Mouse (Mus musculus) cerebral cortex, adult 2 months (tissue): Measurements from ENCODE around the gene Xpnpep1.

Experiments used
- WGBS: fragments of 180-500 bp; shearing (Covaris S2); methylation state at CpG from one replicate; pipeline ENCODE4 v1.1.7; 2018; 5-methylcytosine and 5-hydroxymethylcytosine counted together

The Xpnpep1 gene

GRCm38 (mm10) chr19:53032647-53033046, 7.4 kb downstream of the Xpnpep1 start:
- 83% methylated on average over 3 of the region's 3 CpGs for WGBS

- 79% methylated on average over 8 of the region's 8 CpGs for WGBS
These were observed 8.1 kb downstream of the Xpnpep1 start for GRCm38 (mm10) chr19:53031957-53032371.

GRCm38 (mm10) chr19:53030279-53030678, 9.7 kb downstream of the Xpnpep1 start:
- 68% methylated on average over 6 of the region's 6 CpGs for WGBS

DNA sequence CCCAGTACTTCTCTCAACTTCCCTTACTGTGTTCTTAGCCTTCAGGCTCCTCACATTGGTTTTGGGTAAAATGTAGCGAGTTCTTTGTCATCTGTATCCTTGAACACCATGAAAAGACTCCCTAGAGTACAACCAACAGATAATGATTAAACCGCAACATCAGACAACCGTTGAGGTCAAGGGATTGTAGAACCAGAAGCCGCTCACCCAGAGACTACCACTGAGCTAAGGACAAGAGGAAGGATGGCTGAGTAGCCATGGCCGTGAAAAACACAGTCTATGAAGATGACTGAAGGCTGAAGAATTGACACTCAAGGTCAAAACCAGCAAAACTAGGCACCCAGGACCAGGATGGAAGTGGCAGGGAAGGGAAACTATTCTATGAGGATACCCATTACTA, 10.3 kb downstream of the Xpnpep1 start:
- 98% methylated on average over 5 of the region's 5 CpGs for whole genome bisulfite sequencing

GRCm38 (mm10) chr19:53029045-53029444, 11.0 kb downstream of the Xpnpep1 start:
- WGBS = 84% methylated on average over 7 of the region's 7 CpGs

DNA sequence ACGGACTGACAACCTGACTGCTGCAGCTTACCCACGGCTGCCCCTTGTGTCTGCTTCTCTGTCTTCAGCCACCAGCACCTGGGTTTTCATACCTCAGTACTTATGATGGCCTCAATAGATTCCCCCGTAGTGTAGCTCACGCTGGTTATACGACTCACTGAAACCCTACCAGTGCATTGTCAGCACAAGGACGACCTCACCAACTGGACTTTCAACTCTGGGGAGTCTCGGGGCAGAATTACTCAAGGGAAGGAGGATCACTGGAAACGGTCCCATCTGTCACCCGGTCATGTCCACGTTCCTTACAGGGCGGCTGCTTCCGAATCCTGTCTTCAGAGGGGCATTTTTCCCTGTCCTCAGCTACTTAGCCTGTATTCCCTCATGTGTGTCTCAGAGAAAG, 11.8 kb downstream of the Xpnpep1 start:
- WGBS = 90% methylated on average over 12 of the region's 12 CpGs

- WGBS = 78% methylated on average over 10 of the region's 10 CpGs
These were observed 16.8 kb downstream of the Xpnpep1 start for GRCm38 (mm10) chr19:53023189-53023588.

DNA sequence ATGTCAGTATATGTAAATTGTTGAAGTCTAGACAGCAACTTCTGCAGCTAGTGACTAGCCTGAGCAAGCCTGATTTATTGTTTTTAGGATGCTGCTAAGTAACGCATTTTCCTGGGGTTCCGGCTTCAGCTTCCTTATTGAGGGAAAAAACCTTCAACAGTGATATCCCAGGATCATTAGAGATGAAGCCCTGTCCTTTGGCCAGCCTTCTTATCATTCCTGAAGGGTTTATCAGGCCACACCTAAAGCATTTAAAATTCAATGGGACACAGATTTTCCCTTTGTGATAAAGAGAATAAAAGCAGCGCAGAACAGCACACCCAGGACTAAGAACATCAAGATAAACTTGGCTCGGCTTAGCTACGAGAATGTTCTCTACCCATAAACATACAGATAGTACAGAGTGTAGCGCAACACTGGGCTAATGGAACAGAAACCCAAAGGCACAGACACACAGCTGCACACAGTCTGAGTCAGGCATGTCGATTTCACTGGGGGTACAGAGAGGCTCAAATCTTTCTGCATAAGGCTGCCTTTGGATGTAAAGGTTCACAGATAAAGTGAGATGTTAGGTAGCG, 17.9 kb downstream of the Xpnpep1 start:
- 76% methylated on average over 8 of the region's 8 CpGs for whole genome bisulfite sequencing

DNA sequence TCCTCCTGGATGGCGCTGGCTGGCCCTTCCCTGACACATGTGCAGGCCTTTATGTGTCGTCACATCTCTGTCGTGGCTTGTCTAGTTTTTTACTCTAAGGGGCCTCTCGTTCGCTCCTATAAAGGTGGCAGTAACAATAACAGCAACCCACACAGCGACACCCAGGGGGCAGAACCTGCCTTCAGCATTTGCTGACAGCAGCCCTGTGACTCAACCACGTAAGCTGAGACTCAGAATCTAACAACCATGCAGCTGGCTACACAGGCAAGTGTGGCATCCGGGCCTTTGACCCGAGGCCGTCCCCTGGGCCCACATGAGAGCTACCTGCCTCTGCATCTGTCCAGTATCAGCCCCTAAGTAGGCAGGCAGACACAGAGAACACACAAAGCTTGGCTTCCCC, 18.5 kb downstream of the Xpnpep1 start:
- 77% methylated on average over 10 of the region's 10 CpGs for WGBS

- WGBS = 43% methylated on average over 13 of the region's 13 CpGs
These were observed 20.1 kb downstream of the Xpnpep1 start for GRCm38 (mm10) chr19:53019716-53020463.

DNA sequence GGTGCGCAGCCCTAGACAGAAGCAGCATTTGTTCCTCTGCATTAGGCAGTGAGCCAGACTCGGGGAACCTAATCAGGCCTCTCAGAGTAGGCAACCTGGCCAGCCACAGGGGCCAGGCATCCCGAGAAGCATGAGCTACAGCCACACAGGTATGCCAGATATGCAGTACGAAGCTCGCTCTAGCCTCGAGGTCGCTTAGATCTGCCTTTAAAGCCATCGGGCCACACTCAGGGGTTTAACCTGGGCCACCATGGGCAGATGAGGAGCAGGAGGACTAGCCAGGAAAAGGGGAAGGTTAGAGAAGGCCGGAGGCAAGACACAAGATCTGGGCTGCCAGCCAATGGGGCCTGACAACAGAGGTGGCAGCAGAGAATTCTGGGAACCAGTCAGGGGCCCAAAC, 22.1 kb downstream of the Xpnpep1 start:
- WGBS = 81% methylated on average over 9 of the region's 9 CpGs

DNA sequence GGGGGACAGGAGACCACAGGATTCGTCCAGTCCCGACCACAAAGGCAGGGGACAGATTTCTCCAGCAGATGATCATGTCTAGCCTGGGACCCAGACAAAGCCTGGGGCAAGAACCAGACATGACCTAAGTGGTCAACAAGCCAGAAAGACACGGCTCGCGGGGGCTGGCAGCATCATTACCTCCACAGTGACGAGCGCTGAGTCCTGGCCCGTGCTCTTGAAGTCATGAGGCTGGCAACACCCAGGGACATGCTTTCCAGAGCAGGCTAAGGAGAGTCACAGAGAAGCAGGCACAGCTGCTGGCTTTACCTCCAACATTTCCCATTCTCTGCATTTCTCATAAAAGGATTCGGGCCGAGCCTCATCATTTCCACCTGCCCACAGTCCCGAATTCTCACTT, 22.8 kb downstream of the Xpnpep1 start:
- 80% methylated on average over 11 of the region's 11 CpGs for WGBS

DNA sequence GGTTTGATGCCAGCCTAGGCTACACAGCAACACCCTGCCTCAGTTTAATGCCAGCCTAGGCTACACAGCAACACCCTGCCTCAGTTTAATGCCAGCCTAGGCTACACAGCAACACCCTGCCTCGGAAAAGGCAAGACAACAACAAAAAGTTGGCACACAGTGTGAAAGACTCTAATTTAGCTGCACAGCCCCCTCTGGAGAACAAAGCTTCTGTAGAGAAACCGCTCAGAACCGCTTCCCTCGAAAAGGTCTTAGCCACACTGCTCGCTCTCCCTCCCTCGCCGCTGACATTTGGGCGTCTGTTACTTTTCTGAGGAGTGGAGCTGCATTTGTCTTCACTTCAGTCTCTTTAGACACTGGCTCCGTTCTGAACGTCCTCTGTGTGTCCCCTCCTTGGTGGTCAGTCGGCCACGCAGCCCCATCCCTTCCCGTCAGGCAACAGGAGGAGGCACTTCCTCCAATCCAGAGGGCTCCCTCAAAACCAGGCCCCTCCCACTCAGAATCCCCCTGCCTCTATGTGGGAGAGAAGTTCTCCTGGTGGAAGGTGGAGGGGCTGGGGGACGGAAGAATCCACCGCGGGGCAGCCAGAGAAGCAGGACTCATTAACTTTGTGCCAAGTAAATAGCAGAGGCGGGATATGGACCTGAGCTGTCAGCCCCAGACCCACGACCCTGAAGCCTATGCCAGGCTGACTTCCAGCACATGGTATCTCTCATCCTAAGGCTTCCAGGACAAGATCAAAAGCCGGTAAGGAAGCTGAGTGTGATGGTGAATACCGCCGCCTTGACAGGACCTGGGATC, 24.9 kb downstream of the Xpnpep1 start:
- 51% methylated on average over 21 of the region's 21 CpGs for WGBS

- WGBS = 77% methylated on average over 3 of the region's 3 CpGs
These were observed 26.3 kb downstream of the Xpnpep1 start for GRCm38 (mm10) chr19:53013744-53014143.

GRCm38 (mm10) chr19:53013341-53013740, 26.7 kb downstream of the Xpnpep1 start:
- WGBS = 92% methylated on average over 7 of the region's 7 CpGs

- 75% methylated on average over 5 of the region's 5 CpGs for WGBS
These were observed 29.1 kb downstream of the Xpnpep1 start for GRCm38 (mm10) chr19:53010941-53011340.

DNA sequence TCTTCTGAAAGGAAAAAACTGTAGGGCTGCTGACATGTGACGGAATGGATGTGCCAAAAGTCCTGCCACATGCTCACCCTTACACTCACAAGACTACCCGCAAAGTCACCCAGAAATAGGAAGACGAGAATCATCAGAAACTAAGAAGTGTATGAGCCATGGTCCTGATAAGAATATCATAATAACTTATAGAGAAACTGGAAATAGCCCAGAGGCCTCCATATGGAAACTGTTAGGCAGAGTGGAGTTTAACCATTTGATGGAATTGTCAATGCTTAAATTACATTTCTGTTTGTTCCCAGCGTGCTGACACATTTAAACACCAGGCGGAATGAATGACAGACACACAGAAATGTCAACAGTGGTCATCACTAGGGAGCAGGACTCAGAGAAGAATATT, 31.1 kb downstream of the Xpnpep1 start:
- 66% methylated on average over 5 of the region's 5 CpGs for WGBS

GRCm38 (mm10) chr19:53008020-53008705, 31.9 kb downstream of the Xpnpep1 start:
- 54% methylated on average over 6 of the region's 6 CpGs for WGBS

DNA sequence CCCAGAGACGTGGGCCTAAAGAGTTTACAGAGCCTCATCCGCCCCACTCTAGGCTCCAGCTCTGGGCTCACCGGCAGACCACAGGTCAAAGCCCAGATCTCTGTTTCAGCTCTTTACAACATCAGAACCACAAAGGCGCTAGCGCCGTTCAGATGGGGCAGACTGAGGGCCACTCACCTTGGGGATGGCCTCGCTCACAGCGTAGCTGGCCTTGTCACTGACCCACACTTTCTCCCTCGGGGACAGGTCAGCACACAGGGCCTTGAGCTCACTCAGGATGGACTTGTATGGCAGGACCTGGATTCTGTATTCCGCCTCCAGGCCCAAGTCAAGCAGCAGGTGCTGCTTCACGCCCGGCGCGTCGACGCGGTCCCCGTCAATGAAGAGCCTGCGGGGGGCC, 34.0 kb downstream of the Xpnpep1 start:
- WGBS = 96% methylated on average over 19 of the region's 19 CpGs

GRCm38 (mm10) chr19:53003554-53004365, 36.3 kb downstream of the Xpnpep1 start:
- 95% methylated on average over 22 of the region's 22 CpGs for WGBS
